Mouse (Mus musculus): ENCODE measurements around the gene Castor1.

The Castor1 gene

DNA sequence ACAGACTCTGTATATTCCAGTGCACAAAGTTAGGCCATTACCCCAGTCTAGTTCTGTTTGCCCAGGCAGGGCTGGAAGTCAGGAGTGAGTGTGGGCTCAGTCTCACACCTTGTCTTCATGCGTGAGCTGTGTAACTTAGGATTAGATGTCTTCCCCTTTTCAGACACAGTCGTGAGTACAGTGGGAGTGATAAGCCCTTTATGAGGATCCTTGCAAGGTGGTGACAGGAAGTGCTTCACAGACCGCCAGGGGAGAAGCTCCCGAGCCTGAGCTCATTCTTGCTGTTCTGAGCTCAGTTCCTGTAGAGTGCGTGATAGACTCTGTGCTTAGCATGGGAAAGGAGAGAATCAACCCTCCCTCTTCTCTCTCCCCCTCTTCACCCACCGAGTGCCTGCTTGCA lies 11.5 kb upstream of the Castor1 start:
- DNase-seq (ENCODE audit: low read depth, low spot score): no peak

DNA sequence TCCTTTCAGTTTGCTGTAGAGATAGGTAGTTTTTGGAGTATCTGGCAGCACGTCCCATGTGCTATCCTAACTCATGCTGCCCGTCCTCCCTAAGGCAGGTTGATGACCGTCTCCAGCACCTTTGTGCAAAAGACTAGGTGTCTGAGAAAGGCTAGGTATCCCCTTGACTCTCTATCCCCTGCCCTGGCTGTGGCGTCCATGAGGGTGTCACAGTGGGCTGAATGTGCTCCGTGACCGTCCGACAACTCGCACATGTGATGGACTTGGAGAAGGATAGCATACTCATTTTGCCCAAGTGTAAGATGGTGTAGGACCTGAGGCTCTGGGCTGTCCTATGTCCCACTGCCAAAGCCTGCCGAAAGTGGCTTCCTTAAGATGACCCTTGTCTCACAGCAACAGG lies 10.4 kb upstream of the Castor1 start:
- no peak for DNase-seq (ENCODE audit: low read depth, low spot score)

DNA sequence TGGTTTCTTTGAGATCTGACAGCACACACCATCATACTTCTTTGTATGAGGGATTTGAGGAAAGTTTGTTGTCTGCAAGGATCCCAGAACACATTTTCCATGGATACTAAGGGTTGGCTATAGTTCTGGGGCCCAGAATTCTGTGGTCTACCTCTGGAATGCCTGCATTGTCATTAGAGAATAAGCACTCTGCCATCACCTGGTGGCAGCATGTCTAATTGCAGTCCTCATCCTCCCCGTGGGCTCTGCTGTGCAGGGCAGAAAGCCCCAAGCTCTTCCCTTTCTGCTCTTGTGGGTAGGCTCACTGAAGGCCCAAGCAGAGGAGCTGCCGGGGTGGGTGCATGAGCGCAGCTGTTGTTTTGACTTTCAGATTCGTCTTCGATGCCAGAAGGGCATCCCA lies 8.5 kb upstream of the Castor1 start:
- no peak for DNase-seq (ENCODE audit: low read depth, low spot score)

DNA sequence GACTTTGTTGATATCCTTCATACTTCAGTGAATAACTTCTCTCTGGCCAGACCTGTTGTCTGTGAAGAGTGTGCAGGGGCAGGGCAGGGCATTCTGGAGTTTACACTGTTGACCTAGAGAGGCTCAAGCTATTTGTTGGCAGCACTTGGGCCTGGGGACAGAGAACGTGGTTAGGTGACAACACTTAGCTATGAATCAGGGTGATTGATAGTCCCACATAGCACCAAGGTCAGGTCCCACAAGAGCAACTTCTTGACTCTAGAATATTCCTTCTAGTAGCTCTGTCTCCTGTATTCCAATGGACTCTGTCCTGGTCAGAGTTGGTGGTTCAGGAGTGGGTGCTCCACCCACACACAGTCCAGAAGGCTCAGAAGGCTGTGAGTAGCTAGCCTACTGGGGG lies 7.2 kb upstream of the Castor1 start:
- DNase-seq (ENCODE audit: low read depth, low spot score): no peak

DNA sequence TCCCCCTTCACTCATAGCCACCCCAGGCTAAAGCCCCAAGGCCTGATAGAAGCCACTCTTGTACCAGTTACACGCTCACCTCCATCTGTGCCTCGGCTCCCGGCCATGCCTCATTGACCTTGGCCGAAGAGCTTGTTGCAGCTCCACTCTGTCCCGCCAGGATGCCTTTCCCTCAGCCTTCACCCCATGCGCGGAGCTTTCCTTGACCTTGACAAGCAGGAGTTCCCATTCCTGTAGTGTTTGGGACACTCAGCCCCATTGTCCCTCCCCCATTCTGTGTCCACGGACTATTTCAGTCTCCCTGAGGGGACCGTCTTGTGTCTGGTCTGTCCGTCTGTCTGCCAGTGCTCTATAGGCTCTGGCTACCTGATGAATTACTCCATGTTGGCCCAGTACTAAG lies 4.9 kb upstream of the Castor1 start:
- DNase-seq (ENCODE audit: low read depth, low spot score): no peak

DNA sequence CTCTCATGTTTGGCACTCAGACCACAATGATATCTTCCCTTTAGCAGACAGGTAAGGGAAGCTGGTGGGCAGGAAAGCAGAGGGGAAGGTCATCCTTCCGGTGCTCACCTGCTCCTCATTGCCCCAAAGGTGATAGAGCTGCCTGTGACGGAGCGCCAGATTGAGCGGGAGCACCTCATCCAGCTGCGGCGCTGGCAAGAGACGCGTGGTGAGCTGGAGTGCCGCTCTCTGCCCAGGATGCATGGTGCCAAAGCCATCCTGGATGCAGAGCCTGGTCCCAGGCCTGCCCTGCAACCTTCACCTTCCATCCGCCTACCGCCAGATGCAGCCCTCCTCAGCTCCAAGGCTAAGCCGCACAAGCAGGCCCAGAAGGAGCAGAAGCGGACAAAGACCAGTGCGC lies 3.5 kb upstream of the Castor1 start:
- DNase-seq (ENCODE audit: low read depth, low spot score): no peak

DNA sequence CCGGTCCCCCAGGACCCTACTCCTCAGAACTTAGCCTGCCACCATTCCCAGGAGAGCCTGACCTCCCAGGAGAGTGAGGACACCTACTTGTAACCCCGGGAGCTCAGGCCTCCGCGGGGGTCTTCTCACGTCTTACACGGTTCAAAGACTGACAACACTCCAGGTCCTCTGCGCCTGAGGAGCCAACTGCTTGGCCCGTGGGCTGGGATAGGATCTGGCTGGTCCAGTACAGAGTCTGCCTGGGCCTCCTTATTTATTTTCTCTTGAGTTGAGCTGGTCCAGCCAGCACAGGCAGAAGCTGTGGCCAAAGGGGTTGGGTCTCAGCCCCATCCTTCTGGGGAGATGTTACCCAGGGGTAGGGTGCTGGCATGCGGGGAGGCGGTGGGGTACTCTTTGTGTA lies 3.0 kb upstream of the Castor1 start:
- no peak for DNase-seq (ENCODE audit: low read depth, low spot score)

DNA sequence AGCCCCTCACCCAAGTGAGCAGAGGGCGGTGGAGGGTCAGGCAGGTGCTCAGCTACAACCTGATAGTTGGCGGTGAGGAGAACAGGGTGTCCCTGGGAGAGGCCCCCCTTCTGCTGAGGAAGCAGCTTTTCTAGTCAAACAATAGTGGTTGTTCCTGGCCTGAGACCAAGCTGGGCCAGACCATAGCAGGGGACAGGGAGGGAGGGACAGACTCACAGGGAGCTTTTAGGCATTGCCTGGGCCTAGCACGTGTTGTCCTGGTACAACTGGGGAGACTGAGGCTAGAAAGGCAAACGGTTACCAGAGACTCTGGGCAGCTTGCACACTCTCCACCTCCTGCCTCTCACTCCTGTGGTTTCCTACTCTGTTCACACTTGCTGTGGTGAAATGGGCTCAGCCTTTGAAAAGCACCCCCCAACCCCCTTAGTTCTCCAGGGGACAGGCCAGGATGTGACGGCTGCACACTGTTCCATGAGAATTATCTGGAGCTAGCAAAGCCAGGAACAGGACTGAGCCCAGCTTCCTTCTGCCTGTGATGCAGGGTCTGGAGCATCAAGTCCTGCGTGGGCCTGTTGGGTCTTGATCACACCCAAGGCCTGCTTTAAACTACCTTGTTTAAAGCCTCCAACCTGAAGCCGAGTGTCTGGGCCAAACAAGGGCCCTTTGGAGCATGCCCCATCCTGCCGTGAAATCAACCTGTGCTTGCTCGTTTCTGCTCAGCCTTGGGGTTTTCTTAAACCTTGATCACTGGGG lies 1.6 kb upstream of the Castor1 start:
- DNase-seq (ENCODE audit: low read depth, low spot score): no peak

DNA sequence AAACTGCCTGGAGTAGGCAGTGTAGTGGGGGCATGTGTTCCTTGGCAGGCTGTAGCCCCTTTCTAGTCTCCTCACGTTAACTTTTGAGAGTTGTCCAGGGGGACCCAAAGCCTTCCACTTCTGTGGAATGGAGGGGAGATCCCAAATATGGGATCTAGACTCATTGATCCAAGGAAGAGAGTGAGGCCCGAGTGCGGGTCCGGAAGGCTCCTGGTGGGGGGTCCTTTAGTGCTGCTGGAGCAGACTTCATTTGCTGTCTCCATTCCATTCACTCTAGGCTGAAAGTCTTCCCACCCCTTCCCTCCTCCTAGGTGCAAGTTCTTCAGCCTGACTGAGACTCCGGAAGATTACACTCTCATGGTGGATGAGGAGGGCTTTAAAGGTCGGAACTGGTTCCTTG lies 612 bp downstream of the Castor1 start:
- DNase-seq (ENCODE audit: low read depth, low spot score): no peak

DNA sequence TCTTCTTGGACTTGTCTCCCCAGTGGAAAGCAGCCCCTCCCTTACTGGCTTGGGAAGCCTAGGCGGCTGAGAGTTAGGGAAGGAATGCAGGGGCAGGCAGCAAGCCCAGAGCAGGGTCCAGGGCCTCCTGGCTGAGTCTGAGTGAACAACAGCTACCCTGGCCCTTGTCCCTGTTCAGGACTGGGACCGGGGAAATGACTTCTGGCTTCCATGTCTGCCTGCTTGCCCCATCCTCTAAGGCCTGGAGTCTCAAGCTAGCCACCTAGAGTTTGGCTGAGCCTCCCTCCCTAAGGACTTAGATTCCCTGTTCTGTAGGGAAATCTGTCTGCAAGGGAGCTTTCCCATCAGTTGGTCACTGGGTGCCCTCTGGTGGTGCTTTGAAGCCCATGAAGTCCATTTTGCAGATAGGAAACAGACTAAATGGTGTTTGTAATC lies 1.3 kb downstream of the Castor1 start:
- DNase-seq (ENCODE audit: low read depth, low spot score): no peak

DNA sequence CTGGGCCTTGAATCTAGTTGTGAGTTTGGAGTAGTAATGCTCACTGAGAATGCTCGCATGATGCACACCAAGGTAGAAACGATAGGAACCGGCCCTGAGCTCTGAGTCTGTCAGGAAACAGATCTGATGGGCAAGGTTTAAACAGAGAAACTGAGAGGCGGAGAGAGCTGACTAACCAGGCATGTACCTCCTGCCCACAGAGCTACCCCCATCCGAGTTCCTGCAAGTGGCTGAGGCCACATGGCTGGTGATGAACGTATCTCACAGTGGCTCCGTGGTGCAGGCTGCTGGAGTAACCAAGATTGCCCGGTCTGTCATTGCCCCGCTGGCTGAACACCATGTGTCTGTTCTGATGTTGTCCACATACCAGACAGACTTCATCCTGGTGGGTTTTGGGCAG lies 1.9 kb downstream of the Castor1 start:
- no peak for DNase-seq (ENCODE audit: low read depth, low spot score)

DNA sequence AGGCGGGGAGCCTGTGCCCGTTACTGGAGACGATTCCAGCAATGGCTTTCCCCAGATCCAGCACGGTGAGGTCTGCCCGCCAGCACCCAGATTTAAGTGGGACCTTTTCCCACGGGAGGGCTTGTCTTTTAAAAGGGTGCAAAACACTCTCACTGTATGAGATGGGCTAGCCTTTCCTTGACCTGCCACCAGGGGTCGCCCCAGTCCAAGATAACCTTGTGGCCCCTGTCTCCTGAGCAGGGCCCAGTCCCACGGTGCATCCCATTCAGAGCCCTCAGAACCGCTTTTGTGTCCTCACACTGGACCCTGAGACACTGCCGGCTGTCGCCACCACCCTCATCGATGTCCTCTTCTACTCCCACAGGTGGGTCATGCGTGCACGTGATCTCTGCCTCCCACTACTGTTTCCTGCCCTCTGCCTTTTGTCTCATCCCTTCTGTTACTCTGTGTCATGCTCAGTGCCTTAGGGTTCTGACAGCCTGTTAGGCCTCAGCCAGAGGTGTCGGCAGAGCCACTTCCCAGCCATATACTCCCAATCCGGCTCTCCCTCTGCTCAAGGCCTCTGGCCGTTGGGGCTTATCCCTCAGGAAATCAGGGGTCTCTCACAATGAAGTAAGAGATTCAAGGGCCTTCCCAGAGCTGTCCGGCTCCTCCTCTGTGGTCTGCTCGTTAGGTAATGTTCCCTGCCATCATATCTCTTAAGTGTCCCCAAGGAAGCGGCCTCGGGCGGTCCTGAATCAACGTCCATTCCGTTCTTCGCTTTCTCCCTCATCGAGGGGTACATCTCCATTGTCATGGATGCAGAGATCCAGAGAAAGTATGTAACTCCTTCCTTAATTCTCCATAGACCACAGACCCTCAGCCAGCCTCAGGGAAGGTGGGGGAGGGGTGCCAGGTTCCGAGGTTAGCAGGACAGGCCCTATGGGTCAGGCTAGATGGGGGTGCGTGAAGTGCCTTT lies 2.7 kb downstream of the Castor1 start:
- DNase-seq (ENCODE audit: low read depth, low spot score): no peak

DNA sequence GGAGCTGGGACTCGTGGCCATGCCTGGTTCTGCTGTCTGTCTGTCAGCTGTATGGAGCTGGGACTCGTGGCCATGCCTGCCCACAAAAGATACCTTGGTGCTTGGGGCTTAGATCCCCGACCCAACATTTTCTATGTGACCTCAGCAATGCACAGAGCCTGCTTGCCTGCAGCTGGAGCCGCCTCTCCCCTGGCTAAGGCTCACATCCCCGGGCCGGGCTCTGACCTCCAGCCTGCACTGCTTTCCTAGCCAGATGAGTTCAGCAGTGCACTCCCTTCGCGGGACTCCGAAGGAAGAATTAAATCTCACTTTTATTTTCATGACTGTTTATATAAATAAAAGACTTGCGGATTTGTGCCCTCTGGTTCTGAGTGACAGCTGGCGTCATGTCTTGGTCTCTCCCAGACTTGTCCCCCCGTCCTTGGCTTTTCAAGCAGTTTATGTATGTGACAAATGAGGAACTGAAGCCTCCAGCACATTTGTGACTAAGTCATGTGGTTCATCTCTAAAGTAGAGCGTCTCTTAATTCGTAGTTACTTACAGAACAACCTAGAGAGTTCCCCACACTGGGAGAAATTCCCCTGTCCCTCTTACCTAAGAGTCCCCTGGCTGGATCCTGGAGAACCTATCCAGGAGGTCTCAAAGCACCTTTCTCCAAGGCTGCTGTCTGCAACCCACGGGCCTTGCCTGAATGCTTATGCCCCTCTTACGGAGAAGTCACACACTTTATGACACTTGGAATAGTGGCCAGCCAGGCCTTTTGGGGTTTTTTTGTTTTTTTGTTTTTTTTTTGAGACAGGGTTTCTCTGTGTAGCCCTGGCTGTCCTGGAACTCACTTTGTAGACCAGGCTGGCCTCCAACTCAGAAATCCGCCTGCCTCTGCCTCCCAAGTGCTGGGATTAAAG lies 4.3 kb downstream of the Castor1 start:
- DNase-seq (ENCODE audit: low read depth, low spot score): no peak

DNA sequence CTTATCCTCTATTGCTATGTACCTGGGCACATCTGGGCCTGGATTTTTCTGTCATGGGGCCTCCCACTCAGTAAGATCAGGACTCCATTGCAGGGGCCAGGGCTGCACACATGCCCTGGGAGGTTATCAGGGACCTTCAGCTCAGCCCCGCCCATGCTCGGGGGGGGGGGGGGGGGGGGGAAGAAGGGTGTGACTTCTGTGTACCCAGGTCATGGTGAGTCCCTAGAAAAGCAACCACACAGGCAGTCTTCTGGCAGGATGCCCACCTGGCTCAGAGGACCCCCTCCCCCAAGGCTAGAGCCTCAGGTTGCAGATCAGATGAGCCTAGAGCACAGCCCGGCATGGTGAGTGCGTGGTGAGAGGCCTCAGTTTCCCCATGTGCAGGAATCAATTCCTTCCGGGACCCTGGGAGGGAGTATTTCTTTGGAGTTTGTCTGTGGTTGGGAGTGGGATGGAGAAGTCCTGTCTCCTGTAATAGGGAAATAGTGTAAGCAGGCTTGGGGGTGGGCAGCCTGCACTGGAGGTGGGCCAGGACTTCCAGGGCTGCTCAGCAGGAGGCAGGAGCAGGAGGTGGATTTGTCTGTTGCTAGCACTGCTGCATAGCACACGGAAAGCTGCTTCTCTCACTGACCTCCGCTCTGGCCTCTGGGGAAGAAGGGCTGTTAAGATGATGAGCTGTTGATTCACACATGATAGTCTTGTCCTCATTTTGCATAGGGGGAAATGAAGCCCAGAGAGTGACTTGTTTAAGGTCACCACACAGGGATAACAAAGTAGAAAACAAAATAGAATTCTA lies 5.6 kb downstream of the Castor1 start:
- DNase-seq (ENCODE audit: low read depth, low spot score): no peak

DNA sequence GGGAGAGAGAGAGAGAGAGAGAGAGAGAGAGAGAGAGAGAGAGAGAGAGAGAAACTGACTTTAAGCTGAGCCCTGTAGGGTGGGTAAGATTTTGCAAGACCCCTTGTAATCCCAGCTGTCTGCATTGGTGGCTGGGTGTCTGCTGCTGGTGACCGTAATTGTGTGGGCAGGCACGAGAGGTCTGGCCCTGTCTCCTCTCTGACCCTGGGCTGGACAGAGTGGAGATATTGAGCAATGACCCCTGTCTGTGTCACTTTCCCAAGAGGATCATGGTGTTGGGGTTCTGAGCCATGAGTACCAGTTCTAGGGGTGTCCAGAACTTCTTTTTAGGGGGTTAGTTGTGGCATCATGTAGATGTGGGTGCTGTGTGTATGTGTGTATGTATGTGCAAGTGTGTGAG lies 6.2 kb downstream of the Castor1 start:
- no peak for DNase-seq (ENCODE audit: low read depth, low spot score)

DNA sequence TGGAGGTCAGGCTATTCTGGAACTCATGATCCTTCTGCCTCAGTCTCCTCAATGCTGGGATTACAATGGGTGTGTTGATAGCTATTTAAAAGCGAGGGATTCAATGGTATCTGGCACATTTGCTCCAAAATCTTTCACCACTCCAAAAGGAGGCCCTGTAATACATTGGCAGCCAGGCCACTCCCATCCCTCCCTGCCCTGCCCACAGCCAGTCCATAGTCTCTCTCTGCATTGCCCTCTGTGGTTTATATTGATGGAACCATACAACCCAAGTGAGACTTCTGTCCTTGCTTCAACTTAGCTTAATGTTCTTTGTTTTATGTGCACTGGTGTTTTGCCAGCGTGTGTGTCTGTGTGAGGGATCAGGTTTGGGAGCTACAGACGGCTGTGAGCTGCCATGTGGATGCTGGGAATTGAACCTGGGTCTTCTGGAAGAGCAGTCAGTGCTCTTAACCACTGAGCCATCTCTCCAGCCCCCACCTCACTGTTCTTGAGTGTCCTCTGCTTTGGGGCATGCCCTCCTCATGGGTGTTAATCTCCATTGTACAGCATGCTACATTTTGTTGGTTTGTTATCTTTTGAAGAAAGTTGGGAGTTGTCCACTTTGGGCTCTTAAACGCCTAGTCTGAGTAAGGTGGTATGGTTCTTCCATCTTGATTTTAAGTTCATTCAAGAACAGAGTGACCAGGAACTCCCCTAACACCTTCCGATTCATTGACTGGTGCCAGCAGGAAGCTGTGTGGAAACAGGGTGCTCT lies 8.7 kb downstream of the Castor1 start:
- no peak for DNase-seq (ENCODE audit: low read depth, low spot score)

DNA sequence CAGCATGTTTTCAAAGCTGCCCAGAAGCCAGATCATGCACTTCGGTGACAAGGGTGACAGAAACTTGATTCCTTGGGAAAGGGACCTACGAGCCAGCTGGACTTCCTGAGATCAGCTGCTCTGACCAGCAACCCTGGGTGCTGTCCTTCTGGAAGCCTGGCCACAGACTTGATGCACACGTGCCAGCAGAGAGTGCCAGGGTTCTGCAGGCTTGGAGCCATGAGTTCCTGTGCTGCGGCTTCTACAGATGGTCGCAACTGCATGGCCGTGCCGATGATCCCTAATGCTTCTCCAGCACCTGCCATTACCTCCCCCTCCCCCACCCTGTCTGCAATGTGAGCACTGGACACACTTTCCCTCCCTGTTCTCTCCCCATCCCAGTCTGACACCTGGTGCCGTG lies 10.4 kb downstream of the Castor1 start:
- no peak for DNase-seq (ENCODE audit: low read depth, low spot score)

DNA sequence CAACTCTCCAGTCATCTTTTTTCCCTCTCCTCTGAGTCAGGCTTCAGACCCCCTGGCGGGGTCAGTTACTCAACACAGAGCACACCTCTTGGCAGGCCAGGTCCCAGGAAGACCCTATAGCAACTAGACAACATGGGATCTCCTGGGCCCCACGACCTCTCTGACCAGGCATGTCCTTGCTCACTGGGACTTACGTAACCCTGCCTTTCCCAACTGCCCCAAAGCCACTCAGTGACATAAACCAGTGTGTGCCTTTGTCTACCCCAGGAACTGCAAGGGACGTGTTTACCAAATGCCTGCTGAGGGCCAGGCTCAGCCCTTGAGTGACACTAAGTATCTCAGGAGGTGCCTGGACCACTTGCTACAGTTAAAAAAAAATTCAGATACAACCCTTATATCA lies 11.8 kb downstream of the Castor1 start:
- no peak for DNase-seq (ENCODE audit: low read depth, low spot score)

DNA sequence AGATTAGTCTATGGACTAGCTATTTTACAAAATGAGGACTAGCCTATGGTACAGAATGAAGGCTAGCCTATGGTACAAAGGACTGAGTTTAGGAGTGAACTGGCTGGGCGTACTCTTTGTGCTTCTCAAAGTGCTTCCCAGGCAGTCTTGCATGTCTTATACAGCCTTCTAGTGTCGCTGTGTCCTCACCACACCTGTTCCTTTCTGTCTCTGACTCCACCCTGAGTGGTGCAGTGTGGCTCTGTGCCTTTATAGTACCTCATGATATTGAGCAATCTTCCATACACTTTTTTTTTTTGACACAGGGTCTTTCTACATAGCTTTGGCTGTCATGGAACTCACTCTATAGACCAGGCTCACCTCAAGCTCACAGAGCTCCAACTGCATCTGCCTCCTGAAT lies 13.4 kb downstream of the Castor1 start:
- DNase-seq (ENCODE audit: low read depth, low spot score): no peak

DNA sequence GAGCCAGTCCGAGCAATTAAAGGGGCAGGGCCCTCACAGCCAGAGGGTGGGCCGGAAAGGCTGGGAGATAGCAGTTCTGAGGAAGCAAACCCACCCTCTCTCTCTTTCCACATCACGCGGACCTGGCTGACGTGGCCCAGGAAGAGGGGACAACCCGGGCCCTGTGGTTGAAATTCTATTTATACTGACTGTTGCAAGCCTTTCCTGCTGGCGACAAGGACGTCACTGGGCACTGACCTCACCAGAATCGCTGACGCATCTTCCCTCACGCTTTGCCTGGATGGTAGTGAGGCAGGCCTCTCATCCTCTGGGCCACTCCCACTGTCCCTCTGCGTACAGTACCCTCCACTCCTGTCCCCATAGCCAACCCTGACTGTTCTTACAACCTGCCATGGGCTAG lies 14.6 kb downstream of the Castor1 start:
- no peak for DNase-seq (ENCODE audit: low read depth, low spot score)

Measured in brain, embryonic 18.5 days (tissue).